Mouse (Mus musculus): Measurements from ENCODE around the gene Cdk14. TPM values are rescaled to one million over a fixed set of nuclear protein-coding genes. Genes with fewer than 3 reads are reported as not detected.

Gene Cdk14
- polyA plus RNA-seq, 1 experiment: 3.1 TPM

DNA sequence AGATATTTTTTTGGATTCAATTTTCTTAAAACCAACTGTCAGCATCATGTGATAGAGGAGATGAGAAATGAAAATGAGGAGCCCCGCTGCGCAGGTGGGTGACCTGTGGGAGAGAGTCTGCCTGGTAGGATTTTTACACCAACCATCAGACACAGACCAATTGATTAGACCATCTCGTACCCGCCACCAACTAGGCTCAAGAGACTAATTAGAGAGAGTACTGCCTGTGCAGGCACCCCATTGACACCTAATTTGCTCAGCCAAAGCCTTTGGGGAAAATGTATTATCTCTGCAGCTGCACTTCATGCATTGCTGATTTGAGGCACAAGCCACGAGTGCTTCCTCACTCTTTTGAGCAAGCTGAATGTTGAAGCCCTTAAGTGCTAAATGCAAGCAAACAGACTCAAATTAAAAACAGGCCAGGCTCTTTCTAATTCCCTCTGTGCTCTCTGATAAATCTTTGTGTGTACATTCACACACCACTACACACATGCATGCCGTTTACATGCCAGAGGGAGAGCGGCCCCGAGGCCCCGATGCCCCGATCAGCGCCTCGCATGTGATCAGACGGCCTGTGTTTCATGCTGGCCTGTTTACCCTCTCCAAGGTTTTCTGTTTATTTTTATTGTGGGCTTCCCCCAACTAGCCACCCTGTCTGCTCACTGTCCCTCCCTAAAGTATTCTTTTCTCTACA is 607.9 kb downstream of the Cdk14 start:
- Histone ChIP-seq H3K36me3 (ENCODE audit: control insufficient read depth, insufficient read depth, low read length) (no peaks in the 10 kb centered on the region), H3K4me3 (ENCODE audit: control insufficient read depth, low read depth, low read length) (no peak overlapping the region), H3K27me3 (ENCODE audit: control insufficient read depth, insufficient read depth, low read length) (no peaks in the 10 kb centered on the region), H3K27ac (ENCODE audit: control insufficient read depth, insufficient read depth, low read depth, low read length) (no peak overlapping the region), H3K4me1 (ENCODE audit: control insufficient read depth, insufficient read depth, low read length) (no peaks in the 10 kb centered on the region)
- no peak for TF ChIP-seq CTCF (IDR thresholded peaks at IDR 0.05; ENCODE audit: control insufficient read depth, insufficient read depth, insufficient replicate concordance, low read depth, low read length)

DNA sequence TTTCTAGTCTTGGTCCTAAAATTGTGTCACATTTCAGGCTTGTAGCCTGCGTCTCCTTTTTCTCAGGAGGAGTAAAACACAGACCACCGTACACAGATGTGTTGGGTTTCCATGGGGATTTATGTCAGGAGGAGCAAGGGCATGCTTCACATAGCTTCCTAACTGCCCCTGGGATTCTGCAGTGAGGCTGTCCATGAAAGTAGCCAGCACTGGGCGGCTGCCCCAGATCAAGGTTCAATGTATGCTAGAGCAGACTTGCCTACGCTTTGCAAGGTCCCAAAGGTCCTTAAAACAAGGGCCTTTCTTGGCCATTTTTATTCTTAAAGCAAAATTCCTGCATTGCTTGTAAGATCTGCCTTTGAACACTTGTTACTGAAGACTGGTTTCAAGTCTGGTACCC is 614.9 kb downstream of the Cdk14 start:
- Histone ChIP-seq H3K36me3 (ENCODE audit: control insufficient read depth, insufficient read depth, low read length) (no peaks in the 10 kb centered on the region), H3K27ac (ENCODE audit: control insufficient read depth, insufficient read depth, low read depth, low read length) (no peak overlapping the region), H3K27me3 (ENCODE audit: control insufficient read depth, insufficient read depth, low read length) (no peaks in the 10 kb centered on the region), H3K4me1 (ENCODE audit: control insufficient read depth, insufficient read depth, low read length) (no peaks in the 10 kb centered on the region), H3K4me3 (ENCODE audit: control insufficient read depth, low read depth, low read length) (no peak overlapping the region)
- TF ChIP-seq POLR2A (IDR thresholded peaks at IDR 0.05; ENCODE audit: control insufficient read depth, low read depth, low read length) (no peak), CTCF (IDR thresholded peaks at IDR 0.05; ENCODE audit: control insufficient read depth, insufficient read depth, insufficient replicate concordance, low read depth, low read length) (no peak)

DNA sequence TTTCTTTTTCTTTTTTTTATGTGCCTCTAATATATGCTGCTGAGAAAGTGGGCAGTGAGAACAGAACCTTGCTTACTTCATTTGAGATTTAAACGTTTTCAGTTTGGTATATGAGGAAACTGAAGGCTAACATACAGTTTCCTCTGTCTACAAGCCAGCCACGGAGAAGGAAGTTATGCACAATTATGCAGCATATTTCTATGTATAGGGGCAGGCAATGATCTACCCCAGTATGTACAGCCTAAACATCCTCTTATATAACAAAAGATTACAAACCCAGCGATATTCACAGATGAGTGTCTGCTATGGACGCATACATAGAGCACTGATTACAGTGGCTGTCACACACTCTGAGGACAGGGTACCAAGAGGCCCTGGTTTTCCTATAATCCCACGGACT is 616.4 kb downstream of the Cdk14 start:
- H3K27ac ChIP-seq (ENCODE audit: control insufficient read depth, insufficient read depth, low read depth, low read length): no peak overlapping the region
- no peaks in the 10 kb centered on the region for H3K27me3 ChIP-seq (ENCODE audit: control insufficient read depth, insufficient read depth, low read length)
- TF ChIP-seq POLR2A (IDR thresholded peaks at IDR 0.05; ENCODE audit: control insufficient read depth, low read depth, low read length) (no peak), CTCF (IDR thresholded peaks at IDR 0.05; ENCODE audit: control insufficient read depth, insufficient read depth, insufficient replicate concordance, low read depth, low read length) (no peak)
- H3K4me3 ChIP-seq (ENCODE audit: control insufficient read depth, low read depth, low read length): no peak overlapping the region
- no peaks in the 10 kb centered on the region for H3K4me1 ChIP-seq (ENCODE audit: control insufficient read depth, insufficient read depth, low read length)
- no peaks in the 10 kb centered on the region for H3K36me3 ChIP-seq (ENCODE audit: control insufficient read depth, insufficient read depth, low read length)

DNA sequence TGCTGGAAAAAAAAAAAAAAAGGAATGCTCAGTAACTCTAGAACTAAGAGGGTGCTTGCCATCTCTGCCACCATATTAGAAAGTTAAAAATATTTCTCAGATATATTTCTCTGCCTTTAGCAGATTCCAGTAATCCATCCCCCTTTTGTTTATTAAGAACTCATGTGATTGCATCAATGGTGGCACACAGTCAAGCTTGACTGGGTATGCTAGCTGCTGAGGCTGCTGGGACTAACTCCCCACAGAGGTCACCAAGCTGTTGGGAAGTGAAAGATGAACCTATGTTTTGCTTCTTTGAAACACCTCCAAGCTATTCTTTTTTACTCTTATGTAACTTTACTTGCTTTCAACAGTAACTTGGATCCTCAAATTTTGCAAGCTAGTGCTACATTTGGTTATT is 618.1 kb downstream of the Cdk14 start:
- TF ChIP-seq CTCF (IDR thresholded peaks at IDR 0.05; ENCODE audit: control insufficient read depth, insufficient read depth, insufficient replicate concordance, low read depth, low read length): no peak
- no peak for TF ChIP-seq POLR2A (IDR thresholded peaks at IDR 0.05; ENCODE audit: control insufficient read depth, low read depth, low read length)
- Histone ChIP-seq H3K27ac (ENCODE audit: control insufficient read depth, insufficient read depth, low read depth, low read length) (no peak overlapping the region), H3K4me3 (ENCODE audit: control insufficient read depth, low read depth, low read length) (no peak overlapping the region), H3K4me1 (ENCODE audit: control insufficient read depth, insufficient read depth, low read length) (no peaks in the 10 kb centered on the region), H3K27me3 (ENCODE audit: control insufficient read depth, insufficient read depth, low read length) (no peaks in the 10 kb centered on the region), H3K36me3 (ENCODE audit: control insufficient read depth, insufficient read depth, low read length) (no peaks in the 10 kb centered on the region)

DNA sequence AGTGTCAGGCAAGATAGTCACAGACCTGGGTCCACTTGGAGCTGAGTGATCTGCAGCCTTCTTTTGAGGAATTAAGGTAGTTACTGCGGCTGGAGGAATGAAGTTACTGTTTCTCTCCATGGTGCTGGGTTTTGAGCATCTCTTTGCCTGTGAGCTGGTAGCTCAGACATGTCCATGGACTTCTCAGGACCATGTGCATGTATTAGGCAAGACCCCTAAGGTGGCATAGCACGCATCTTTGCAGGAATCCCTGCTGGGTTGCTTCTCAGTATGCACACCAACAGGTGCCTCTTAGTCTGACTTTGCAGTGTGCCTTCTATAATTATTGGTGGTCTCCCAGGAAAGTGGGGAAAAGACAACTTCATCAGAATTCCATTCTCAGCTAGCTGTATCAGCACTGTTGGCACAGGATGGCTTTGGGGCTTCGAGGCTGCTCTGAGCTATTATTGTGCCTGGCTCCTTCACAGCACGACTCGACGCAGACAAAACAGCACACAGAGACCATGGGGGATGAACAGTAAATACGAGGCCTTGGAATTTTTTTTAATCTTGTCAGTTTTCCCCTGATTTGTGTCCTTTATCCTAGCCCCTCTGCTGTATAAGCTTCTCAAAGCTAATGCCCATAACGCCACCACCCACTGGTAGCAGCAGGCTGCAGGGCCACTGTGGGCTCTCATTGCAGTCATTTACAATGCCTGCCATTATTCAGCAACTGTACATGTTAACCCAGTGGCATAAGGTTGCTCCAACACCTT is 618.8 kb downstream of the Cdk14 start:
- no peak for TF ChIP-seq CTCF (IDR thresholded peaks at IDR 0.05; ENCODE audit: control insufficient read depth, insufficient read depth, insufficient replicate concordance, low read depth, low read length)
- no peak for TF ChIP-seq POLR2A (IDR thresholded peaks at IDR 0.05; ENCODE audit: control insufficient read depth, low read depth, low read length)
- Histone ChIP-seq H3K36me3 (ENCODE audit: control insufficient read depth, insufficient read depth, low read length) (no peaks in the 10 kb centered on the region), H3K4me3 (ENCODE audit: control insufficient read depth, low read depth, low read length) (no peak overlapping the region), H3K27me3 (ENCODE audit: control insufficient read depth, insufficient read depth, low read length) (no peaks in the 10 kb centered on the region), H3K27ac (ENCODE audit: control insufficient read depth, insufficient read depth, low read depth, low read length) (no peak overlapping the region), H3K4me1 (ENCODE audit: control insufficient read depth, insufficient read depth, low read length) (no peaks in the 10 kb centered on the region)

DNA sequence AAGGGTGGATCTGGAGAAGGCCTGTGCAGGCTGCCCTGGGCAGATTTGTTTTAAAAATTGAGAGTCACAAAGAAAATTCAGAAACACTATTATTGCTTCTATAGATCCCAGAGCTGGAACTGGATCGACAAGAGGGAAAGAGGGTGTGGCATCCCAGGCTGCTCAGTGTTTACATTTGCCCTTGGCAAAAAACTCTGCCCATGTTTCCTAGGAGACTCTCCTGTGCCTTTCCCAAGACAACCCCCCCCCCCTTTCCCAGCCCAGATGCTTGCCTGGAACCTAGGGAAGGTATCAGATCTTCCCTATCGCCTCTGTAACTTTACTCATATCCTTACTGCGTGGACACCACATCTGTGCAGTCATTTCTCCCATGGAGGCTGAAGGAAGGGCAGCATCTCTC is 628.9 kb downstream of the Cdk14 start:
- TF ChIP-seq POLR2A (IDR thresholded peaks at IDR 0.05; ENCODE audit: control insufficient read depth, low read depth, low read length): no peak
- no peak for TF ChIP-seq CTCF (IDR thresholded peaks at IDR 0.05; ENCODE audit: control insufficient read depth, insufficient read depth, insufficient replicate concordance, low read depth, low read length)
- Histone ChIP-seq H3K27ac (ENCODE audit: control insufficient read depth, insufficient read depth, low read depth, low read length) (no peak overlapping the region), H3K4me1 (ENCODE audit: control insufficient read depth, insufficient read depth, low read length) (no peaks in the 10 kb centered on the region), H3K27me3 (ENCODE audit: control insufficient read depth, insufficient read depth, low read length) (no peaks in the 10 kb centered on the region), H3K36me3 (ENCODE audit: control insufficient read depth, insufficient read depth, low read length) (no peaks in the 10 kb centered on the region), H3K4me3 (ENCODE audit: control insufficient read depth, low read depth, low read length) (no peak overlapping the region)

DNA sequence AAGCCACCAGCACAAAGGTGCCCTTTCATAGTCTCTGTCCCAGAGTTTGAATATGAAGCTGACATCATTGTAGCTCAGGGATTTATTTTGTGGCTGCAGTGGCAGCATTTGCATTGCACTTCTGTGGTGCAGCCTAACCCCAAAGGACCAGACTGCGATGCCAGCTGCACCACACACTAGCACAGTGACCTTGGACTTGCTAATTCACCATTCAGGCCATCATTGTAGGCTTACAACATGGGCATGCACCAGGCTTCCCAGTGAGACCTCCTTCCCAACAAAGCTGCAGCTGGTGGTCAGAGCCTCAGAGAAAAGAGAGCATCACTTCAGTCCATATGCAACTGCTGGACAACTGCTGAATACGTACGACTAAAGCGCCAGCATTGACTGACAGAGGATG is 629.8 kb downstream of the Cdk14 start:
- Histone ChIP-seq H3K27me3 (ENCODE audit: control insufficient read depth, insufficient read depth, low read length) (no peaks in the 10 kb centered on the region), H3K36me3 (ENCODE audit: control insufficient read depth, insufficient read depth, low read length) (no peaks in the 10 kb centered on the region), H3K27ac (ENCODE audit: control insufficient read depth, insufficient read depth, low read depth, low read length) (no peak overlapping the region), H3K4me3 (ENCODE audit: control insufficient read depth, low read depth, low read length) (no peak overlapping the region), H3K4me1 (ENCODE audit: control insufficient read depth, insufficient read depth, low read length) (no peaks in the 10 kb centered on the region)
- no peak for TF ChIP-seq CTCF (IDR thresholded peaks at IDR 0.05; ENCODE audit: control insufficient read depth, insufficient read depth, insufficient replicate concordance, low read depth, low read length)
- no peak for TF ChIP-seq POLR2A (IDR thresholded peaks at IDR 0.05; ENCODE audit: control insufficient read depth, low read depth, low read length)

Data from testis, adult 2 months (tissue).